Mouse (Mus musculus) midbrain, postnatal 0 days (tissue): Measurements from ENCODE around the gene Mad1l1. TPM values are rescaled to one million over a fixed set of nuclear protein-coding genes. Genes with fewer than 3 reads are reported as not detected.
A peak's percentile ranks its signal among the peaks of the same experiment; 100 is the strongest.

Experiments
- ATAC-seq: fragments of 200-750 bp; cut with Nextera tagmentation; 2 replicates; pipeline ENCODE4 v1.8.0; 2017; ENCODE audit warnings: moderate number of reproducible peaks, mild to moderate bottlenecking, moderate TSS enrichment, moderate library complexity; ENCODE audit not compliant: low FRiP score
- DNase-seq: peaks from one replicate; pipeline ENCODE4 v3.0.0-alpha.2; 2015; ENCODE audit warnings: low spot score
- H3K27ac ChIP-seq: fragments of 300-500 bp; sonication (generic); 2 replicates; pipeline ENCODE4 v1.5.1; 2014; ENCODE audit warnings: low read depth, mild to moderate bottlenecking, low read length, mixed read lengths
- H3K27me3 ChIP-seq: fragments of 300-500 bp; sonication (generic); 2 replicates; pipeline ENCODE4 v1.6.1; 2014; ENCODE audit warnings: low read length, control low read depth, mixed read lengths; ENCODE audit not compliant: insufficient read depth
- H3K36me3 ChIP-seq: fragments of 300-500 bp; sonication (generic); 2 replicates; pipeline ENCODE4 v1.6.1; 2014; ENCODE audit warnings: low read length, control low read depth, mixed read lengths; ENCODE audit not compliant: insufficient read depth
- H3K4me1 ChIP-seq: fragments of 300-500 bp; sonication (generic); 2 replicates; pipeline ENCODE4 v1.6.1; 2014; ENCODE audit warnings: mild to moderate bottlenecking, control low read depth, antibody characterized with exemption, low read length, mixed read lengths; ENCODE audit not compliant: insufficient read depth
- H3K4me2 ChIP-seq: fragments of 300-500 bp; sonication (generic); 2 replicates; pipeline ENCODE4 v1.6.1; 2014; ENCODE audit warnings: low read depth, mild to moderate bottlenecking, low read length, mixed read lengths; ENCODE audit not compliant: poor library complexity, severe bottlenecking
- H3K4me3 ChIP-seq: fragments of 300-500 bp; sonication (generic); 2 replicates; pipeline ENCODE4 v1.5.1; 2014; ENCODE audit warnings: low read depth, mild to moderate bottlenecking, low read length, moderate library complexity
- H3K9ac ChIP-seq: fragments of 300-500 bp; sonication (generic); replicated peaks from 2 replicates; pipeline ENCODE4 v1.6.1; 2014; ENCODE audit warnings: mild to moderate bottlenecking, low read length, moderate library complexity, mixed read lengths; ENCODE audit not compliant: poor library complexity, severe bottlenecking
- H3K9me3 ChIP-seq: fragments of 300-500 bp; sonication (generic); 2 replicates; pipeline ENCODE4 v1.6.1; 2016; ENCODE audit warnings: low read length, control low read depth
- CTCF ChIP-seq: IDR thresholded peaks from 2 replicates; pipeline ENCODE4 v1.5.1; 2016; ENCODE audit warnings: antibody characterized with exemption, mild to moderate bottlenecking
- WGBS: fragments of 180-500 bp; shearing (Covaris S2); extraction: QIAGEN DNeasy Blood & Tissue Kit; methylation state at CpG from one replicate; pipeline ENCODE4 v1.1.7; 2014; 5-methylcytosine and 5-hydroxymethylcytosine counted together
- polyA plus RNA-seq: library from polyadenylated mRNA; unstranded; fragments of >200 nt; fragmentation: Nextera tagmentation; extraction: Ambion mirVana; gene quantifications from 2 replicates; pipeline ENCODE4 v1.2.1, GENCODE M21; 2015
- total RNA-seq: library from RNA; depleted of rRNA; stranded (reverse); fragments of >200 nt; gene quantifications from 2 replicates; pipeline ENCODE4 v1.2.3, GENCODE M21; 2014

The Mad1l1 gene
- total and polyA plus RNA-seq, 2 experiments from 2014 or later: 25.9 to 33.5 TPM

DNA sequence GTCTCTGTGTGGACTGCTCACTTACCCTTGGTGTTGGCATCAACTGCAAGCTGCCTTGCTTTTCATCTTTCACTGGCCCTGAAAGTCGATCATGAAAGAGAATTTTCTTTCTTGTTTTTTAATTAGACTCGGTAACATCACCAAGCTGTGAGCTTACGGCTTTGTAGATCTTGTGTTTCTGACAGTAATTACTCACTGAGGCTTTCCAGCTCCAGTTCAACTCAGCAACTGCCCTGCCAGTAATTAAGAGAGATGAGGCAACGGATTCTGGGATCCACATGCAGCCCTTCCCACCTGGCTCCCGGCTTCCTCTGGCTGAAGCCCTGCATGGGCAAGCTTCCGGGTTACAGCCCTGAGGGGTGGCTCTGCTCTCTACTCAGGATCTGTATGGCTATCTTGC is 298.5 kb downstream of the Mad1l1 start:
- H3K4me2 ChIP-seq: no peak overlapping the region
- no peak overlapping the region for H3K4me3 ChIP-seq
- DNase-seq (no peak), ATAC-seq (no peak)
- no peaks in the 10 kb centered on the region for H3K9me3 ChIP-seq
- H3K9ac ChIP-seq: no peak overlapping the region
- WGBS: 80% methylated on average over 6 of the region's 6 CpGs
- H3K27ac ChIP-seq: no peak overlapping the region
- no peaks in the 10 kb centered on the region for H3K27me3 ChIP-seq
- H3K36me3 ChIP-seq: no peaks in the 10 kb centered on the region
- H3K4me1 ChIP-seq: peaks cover 13% of the 10 kb centered on the region
- TF ChIP-seq CTCF: no peak

- Histone ChIP-seq H3K36me3 (no peaks in the 10 kb centered on the region), H3K27ac (no peak overlapping the region), H3K27me3 (no peaks in the 10 kb centered on the region), H3K9me3 (no peaks in the 10 kb centered on the region), H3K4me1 (peaks cover 13% of the 10 kb centered on the region), H3K9ac (0 out of 2 replicates have a peak overlapping the region, but pooled peaks have one; percentile 13), H3K4me2 (no peak overlapping the region), H3K4me3 (no peak overlapping the region)
- ATAC-seq: no peak
- DNase-seq: peak; percentile 48
- 66% methylated on average over 10 of the region's 10 CpGs for WGBS
- TF ChIP-seq CTCF: no peak
Observed at GRCm38 (mm10) chr5:140021755-140022154, 299.6 kb downstream of the Mad1l1 start.

- DNase-seq (no peak), ATAC-seq (no peak)
- H3K36me3 ChIP-seq: no peaks in the 10 kb centered on the region
- H3K9me3 ChIP-seq: no peaks in the 10 kb centered on the region
- H3K4me2 ChIP-seq: no peak overlapping the region
- WGBS: 94% methylated on average over 1 of the region's 1 CpGs
- H3K4me3 ChIP-seq: no peak overlapping the region
- TF ChIP-seq CTCF: no peak
- H3K27ac ChIP-seq: no peak overlapping the region
- H3K9ac ChIP-seq: no peak overlapping the region
- H3K4me1 ChIP-seq: peaks cover 10% of the 10 kb centered on the region
- H3K27me3 ChIP-seq: no peaks in the 10 kb centered on the region
Observed at GRCm38 (mm10) chr5:140019616-140020015, 301.7 kb downstream of the Mad1l1 start.

DNA sequence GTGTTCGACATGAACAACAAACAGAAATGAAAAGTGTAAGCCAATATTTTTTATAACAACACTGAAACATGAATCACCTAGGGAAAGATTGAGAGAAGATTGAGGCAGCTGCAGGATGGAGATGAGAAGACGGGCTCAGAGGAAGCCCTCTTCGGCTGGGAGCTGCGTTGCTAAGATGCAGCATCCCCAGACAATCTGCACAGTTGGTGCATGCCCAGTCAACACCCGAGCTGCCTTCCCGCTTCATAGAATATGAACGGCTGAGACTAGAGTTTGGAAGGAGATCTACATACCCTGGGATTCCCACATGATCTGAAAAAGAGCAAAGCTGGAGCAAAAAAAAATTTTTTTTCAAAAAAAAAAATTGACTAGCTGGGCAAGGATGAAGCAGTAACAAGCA is 302.6 kb downstream of the Mad1l1 start:
- no peak for TF ChIP-seq CTCF
- H3K4me1 ChIP-seq: peaks cover 8% of the 10 kb centered on the region; the same call in 1 of the 2 replicates
- H3K4me3 ChIP-seq: no peak overlapping the region
- no peaks in the 10 kb centered on the region for H3K36me3 ChIP-seq
- ATAC-seq: no peak
- H3K4me2 ChIP-seq: no peak overlapping the region
- no peak overlapping the region for H3K9ac ChIP-seq
- peak; percentile 21 for DNase-seq
- no peaks in the 10 kb centered on the region for H3K27me3 ChIP-seq
- H3K27ac ChIP-seq: no peak overlapping the region
- no peaks in the 10 kb centered on the region for H3K9me3 ChIP-seq
- WGBS: 72% methylated on average over 7 of the region's 7 CpGs

GRCm38 (mm10) chr5:140016896-140017295 is 304.5 kb downstream of the Mad1l1 start:
- no peak for ATAC-seq
- 100% methylated on average over 1 of the region's 1 CpGs for WGBS
- Histone ChIP-seq H3K4me2 (no peak overlapping the region), H3K4me1 (no peaks in the 10 kb centered on the region), H3K36me3 (no peaks in the 10 kb centered on the region), H3K9me3 (no peaks in the 10 kb centered on the region), H3K4me3 (no peak overlapping the region), H3K27ac (no peak overlapping the region), H3K27me3 (no peaks in the 10 kb centered on the region), H3K9ac (no peak overlapping the region)
- no peak for DNase-seq
- no peak for TF ChIP-seq CTCF

GRCm38 (mm10) chr5:140013652-140014051 is 307.7 kb downstream of the Mad1l1 start:
- 81% methylated on average over 5 of the region's 5 CpGs for WGBS
- Histone ChIP-seq H3K27ac (no peak overlapping the region), H3K9ac (no peak overlapping the region), H3K4me2 (no peak overlapping the region), H3K9me3 (no peaks in the 10 kb centered on the region), H3K4me3 (no peak overlapping the region), H3K36me3 (no peaks in the 10 kb centered on the region), H3K4me1 (no peaks in the 10 kb centered on the region), H3K27me3 (no peaks in the 10 kb centered on the region; the same call in 1 of the 2 replicates)
- DNase-seq (no peak), ATAC-seq (no peak)
- TF ChIP-seq CTCF: no peak
